Mouse (Mus musculus) lung, adult 2 months (tissue): ENCODE results near the gene Timm13.

Experiments
- CTCF ChIP-seq: fragments of 200-500 bp; IDR thresholded peaks from 2 replicates; pipeline ENCODE4 v1.5.1; 2011; ENCODE audit warnings: mild to moderate bottlenecking, low read length, control low read depth; ENCODE audit not compliant: insufficient read depth
- POLR2A ChIP-seq: fragments of 200-500 bp; IDR thresholded peaks from 2 replicates; pipeline ENCODE4 v1.6.1; 2011; ENCODE audit warnings: low read depth, mild to moderate bottlenecking, control low read depth, low read length, borderline replicate concordance; ENCODE audit errors: extremely low read depth

- TF ChIP-seq POLR2A (no peak), CTCF (no peak)
Observed at GRCm38 (mm10) chr10:80899591-80900317, 1.0 kb downstream of the Timm13 start.
